Mouse (Mus musculus) megakaryocyte progenitor cell, adult 5-6 weeks (primary cell): ENCODE measurements at regions not wholly inside any gene's neighbourhood (a gene's known extent, or its start where the extent isn't known, plus 50 kb on each side); places are given as distances from the start of the nearest gene placed in this dataset.

Experiments used
- ATAC-seq: replicated peaks from 2 replicates; pipeline ENCODE4 v1.8.0; 2016; ENCODE audit warnings: mild to moderate bottlenecking, moderate TSS enrichment, inconsistent platforms; ENCODE audit not compliant: poor library complexity

GRCm38 (mm10) chr14:101269048-101269789, 69.1 kb upstream of the Prr30 start:
- ATAC-seq: no peak

DNA sequence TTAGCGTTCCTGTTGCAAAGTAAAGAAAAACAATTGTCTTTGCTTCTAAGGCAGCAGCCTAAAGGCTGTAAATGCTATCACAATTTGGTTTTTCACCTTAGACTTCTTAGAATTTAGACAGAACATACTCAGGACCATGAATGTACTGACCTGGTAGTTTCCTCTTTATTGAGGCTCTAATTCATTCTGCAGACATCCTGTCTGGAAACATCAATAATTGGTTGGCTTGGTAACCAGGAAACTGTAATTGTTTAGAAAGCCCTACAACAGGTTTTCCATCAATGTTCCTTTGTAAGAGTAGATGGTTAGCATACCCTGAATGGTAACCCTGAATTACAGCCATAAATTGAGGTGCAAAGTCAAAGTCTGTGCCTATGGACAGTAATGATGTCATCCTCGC, 67.4 kb upstream of the Prr30 start:
- no peak for ATAC-seq
